Mouse (Mus musculus) kidney, embryonic 15.5 days (tissue): Measurements from ENCODE around the gene Efhd1. TPM values are rescaled to one million over a fixed set of nuclear protein-coding genes. Genes with fewer than 3 reads are reported as not detected.

ENCODE experiments used
- ATAC-seq: fragments of 200-750 bp; cut with Nextera tagmentation; replicated peaks from 2 replicates; pipeline ENCODE4 v1.8.0; 2017; ENCODE audit warnings: moderate TSS enrichment; ENCODE audit not compliant: low FRiP score
- H3K27ac ChIP-seq: fragments of 300-500 bp; sonication (generic); 2 replicates; pipeline ENCODE4 v1.5.1; 2015; ENCODE audit warnings: mild to moderate bottlenecking, inconsistent platforms
- H3K27me3 ChIP-seq: fragments of 300-500 bp; sonication (generic); 2 replicates; pipeline ENCODE4 v1.6.1; 2015; ENCODE audit warnings: inconsistent platforms
- H3K36me3 ChIP-seq: fragments of 300-500 bp; sonication (generic); 2 replicates; pipeline ENCODE4 v1.6.1; 2015; ENCODE audit warnings: inconsistent platforms
- H3K4me1 ChIP-seq: fragments of 300-500 bp; sonication (generic); 2 replicates; pipeline ENCODE4 v1.6.1; 2015; ENCODE audit warnings: inconsistent platforms
- H3K4me2 ChIP-seq: fragments of 300-500 bp; sonication (generic); 2 replicates; pipeline ENCODE4 v1.6.1; 2015; ENCODE audit warnings: moderate library complexity, mild to moderate bottlenecking, inconsistent platforms
- H3K4me3 ChIP-seq: fragments of 300-500 bp; sonication (generic); replicated peaks from 2 replicates; pipeline ENCODE4 v1.5.1; 2015; ENCODE audit warnings: mild to moderate bottlenecking, inconsistent platforms
- H3K9ac ChIP-seq: fragments of 300-500 bp; sonication (generic); 2 replicates; pipeline ENCODE4 v1.6.1; 2015; ENCODE audit warnings: mild to moderate bottlenecking, inconsistent platforms
- H3K9me3 ChIP-seq: fragments of 300-500 bp; sonication (generic); replicated peaks from 2 replicates; pipeline ENCODE4 v1.6.1; 2016; ENCODE audit warnings: inconsistent platforms
- whole genome bisulfite sequencing: fragments of 180-500 bp; shearing (Covaris S2); methylation state at CpG from one replicate; pipeline ENCODE4 v1.1.7; 2015; ENCODE audit warnings: mixed read lengths; 5-methylcytosine and 5-hydroxymethylcytosine counted together
- polyA plus RNA-seq: library from polyadenylated mRNA; unstranded; fragments of >200 nt; fragmentation: Nextera tagmentation; extraction: Ambion mirVana; gene quantifications from 2 replicates; pipeline ENCODE4 v1.2.1, GENCODE M21; 2015

The Efhd1 gene
- polyA plus RNA-seq, 1 experiment from 2014 or later, result 5.8 TPM

DNA sequence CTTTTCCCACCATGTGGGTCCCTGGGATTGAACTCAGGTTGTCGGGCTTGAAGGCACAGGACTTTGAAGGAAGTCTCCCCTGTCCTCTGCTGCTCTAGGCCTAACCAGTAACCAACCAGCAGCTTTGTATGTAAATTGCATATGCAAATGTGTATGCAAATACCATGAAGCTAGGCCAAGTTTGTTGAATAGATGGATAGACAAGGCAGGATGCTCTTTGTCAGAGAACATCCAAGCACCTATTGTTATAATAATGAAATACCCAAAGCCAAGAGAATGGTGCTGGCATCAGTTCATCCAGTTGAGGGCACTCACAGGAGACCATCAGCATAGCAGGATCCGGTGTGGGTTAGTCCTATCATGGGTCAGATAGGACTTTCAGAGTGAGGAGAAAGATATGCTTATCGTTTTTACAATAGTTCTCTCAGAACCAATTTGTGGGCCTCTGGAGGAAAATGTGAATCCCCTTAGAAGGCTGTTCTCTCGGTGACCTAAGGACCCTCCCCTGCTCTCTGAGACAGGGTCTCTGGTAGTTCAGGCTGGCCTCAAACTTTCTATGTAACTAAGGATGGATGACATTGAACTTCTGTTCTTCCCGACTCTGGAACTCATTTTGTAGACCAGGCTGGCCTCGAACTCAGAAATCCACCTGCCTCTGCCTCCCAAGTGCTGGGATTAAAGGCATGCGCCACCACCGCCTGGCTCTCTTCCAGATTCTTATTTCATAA is 49.8 kb downstream of the Efhd1 start:
- WGBS, result 91% methylated on average over 8 of the region's 8 CpGs
- no peaks in the 10 kb centered on the region; the same call in 1 of the 2 replicates for H3K9me3 ChIP-seq
- H3K36me3 ChIP-seq, result no peaks in the 10 kb centered on the region
- no peak for ATAC-seq
- no peaks in the 10 kb centered on the region for H3K27me3 ChIP-seq
- no peak overlapping the region for H3K9ac ChIP-seq
- H3K4me2 ChIP-seq, result no peak overlapping the region
- H3K4me1 ChIP-seq, result peaks cover 6% of the 10 kb centered on the region; the same call in 1 of the 2 replicates
- no peak overlapping the region for H3K4me3 ChIP-seq
- no peak overlapping the region for H3K27ac ChIP-seq

DNA sequence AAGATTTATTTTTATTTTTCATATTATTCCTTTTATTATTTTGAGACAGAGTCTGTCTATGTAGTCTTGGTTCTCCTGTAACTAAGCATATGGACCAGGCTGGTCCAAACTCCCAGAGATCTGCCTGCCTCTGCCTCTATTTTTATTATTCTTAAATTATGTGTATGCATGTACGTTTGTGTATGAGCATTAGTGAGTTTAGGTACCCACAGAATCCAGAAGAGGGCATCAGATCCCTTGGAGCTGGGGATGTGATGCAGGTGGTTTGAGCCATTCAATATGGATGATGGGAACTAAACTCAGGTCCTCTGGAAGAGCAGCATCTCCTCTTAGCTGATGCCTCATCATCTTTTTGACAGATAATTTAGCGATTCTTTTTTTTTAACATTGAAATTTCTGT is 51.3 kb downstream of the Efhd1 start:
- ATAC-seq, result no peak
- H3K4me2 ChIP-seq, result no peak overlapping the region

GRCm38 (mm10) chr1:87315894-87316293 is 51.7 kb downstream of the Efhd1 start:
- Histone ChIP-seq H3K4me2 (no peak overlapping the region), H3K36me3 (no peaks in the 10 kb centered on the region), H3K9me3 (peaks cover 13% of the 10 kb centered on the region), H3K27me3 (no peaks in the 10 kb centered on the region), H3K4me1 (peaks cover 6% of the 10 kb centered on the region; the same call in 1 of the 2 replicates), H3K9ac (no peak overlapping the region), H3K4me3 (no peak overlapping the region), H3K27ac (no peak overlapping the region)
- ATAC-seq, result no peak
- 76% methylated on average over 2 of the region's 2 CpGs for WGBS

More for the DNA sequence above, 51.3 kb downstream of the Efhd1 start:
- Histone ChIP-seq H3K4me1 (peaks cover 6% of the 10 kb centered on the region; the same call in 1 of the 2 replicates), H3K4me3 (no peak overlapping the region), H3K27me3 (no peaks in the 10 kb centered on the region), H3K36me3 (no peaks in the 10 kb centered on the region), H3K9ac (no peak overlapping the region), H3K9me3 (peaks cover 10% of the 10 kb centered on the region), H3K27ac (no peak overlapping the region)
- 90% methylated on average over 2 of the region's 2 CpGs for WGBS

DNA sequence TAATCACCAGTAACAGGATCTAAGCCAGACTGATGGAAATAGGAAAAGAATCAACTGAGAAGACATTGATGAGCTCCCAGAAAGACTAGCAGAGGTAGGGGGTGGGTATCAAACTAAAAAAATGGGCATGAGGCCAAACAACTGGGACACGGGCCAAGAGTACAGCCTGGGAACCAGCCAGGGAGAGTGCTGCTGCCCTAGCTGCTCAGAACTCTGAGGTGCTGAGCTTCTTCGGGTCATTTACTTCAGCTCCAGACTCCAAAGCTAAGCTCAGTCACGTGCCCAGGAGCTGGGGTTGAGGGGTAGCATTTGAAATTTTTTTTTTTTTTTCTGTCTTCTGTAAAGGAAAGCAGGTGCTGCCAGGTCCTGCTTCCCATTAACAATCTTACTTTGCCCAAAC is 52.5 kb downstream of the Efhd1 start:
- 44% methylated on average over 3 of the region's 3 CpGs for WGBS
- peak; percentile 84 for ATAC-seq
- Histone ChIP-seq H3K27ac (peak overlapping the region; percentile 77), H3K9me3 (peaks cover 19% of the 10 kb centered on the region), H3K9ac (no peak overlapping the region), H3K4me2 (no peak overlapping the region), H3K4me3 (no peak overlapping the region), H3K36me3 (no peaks in the 10 kb centered on the region), H3K4me1 (peaks cover 6% of the 10 kb centered on the region; the same call in 1 of the 2 replicates), H3K27me3 (no peaks in the 10 kb centered on the region)

DNA sequence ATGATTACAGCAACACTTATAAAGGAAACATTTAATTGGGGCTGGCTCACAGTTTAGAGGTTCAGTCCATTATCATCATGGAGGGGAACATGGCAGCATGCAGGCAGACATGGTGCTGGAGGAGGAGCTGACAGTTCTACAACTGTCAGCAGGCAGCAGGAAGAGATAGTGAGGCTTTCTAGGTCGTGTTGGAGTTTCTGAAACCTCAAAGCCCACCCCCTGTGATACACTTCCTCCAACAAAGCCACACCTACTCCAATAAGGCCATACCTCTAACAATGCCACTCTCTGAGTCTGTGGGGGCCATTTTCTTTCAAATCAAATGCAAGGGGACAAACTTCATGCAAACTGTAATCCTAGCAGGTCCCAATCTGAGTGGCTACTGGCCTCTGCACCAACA is 56.9 kb downstream of the Efhd1 start:
- WGBS, result 7% methylated on average over 1 of the region's 1 CpGs
- no peaks in the 10 kb centered on the region for H3K27me3 ChIP-seq

GRCm38 (mm10) chr1:87322778-87323177 is 58.6 kb downstream of the Efhd1 start:
- WGBS, result 95% methylated on average over 3 of the region's 3 CpGs
- peaks cover 19% of the 10 kb centered on the region for H3K9me3 ChIP-seq
- H3K4me2 ChIP-seq, result no peak overlapping the region
- H3K27me3 ChIP-seq, result no peaks in the 10 kb centered on the region
- H3K36me3 ChIP-seq, result no peaks in the 10 kb centered on the region
- H3K4me3 ChIP-seq, result no peak overlapping the region
- H3K4me1 ChIP-seq, result 0 out of 2 replicates have a peak, but pooled peaks cover 3% of the 10 kb centered on the region
- H3K27ac ChIP-seq, result no peak overlapping the region
- ATAC-seq, result no peak
- no peak overlapping the region for H3K9ac ChIP-seq

More for the DNA sequence above, 56.9 kb downstream of the Efhd1 start:
- no peak for ATAC-seq
- H3K36me3 ChIP-seq, result no peaks in the 10 kb centered on the region
- H3K9me3 ChIP-seq, result peaks cover 19% of the 10 kb centered on the region
- H3K4me1 ChIP-seq, result peaks cover 6% of the 10 kb centered on the region; the same call in 1 of the 2 replicates
- H3K9ac ChIP-seq, result no peak overlapping the region
- H3K27ac ChIP-seq, result no peak overlapping the region
- no peak overlapping the region for H3K4me3 ChIP-seq
- H3K4me2 ChIP-seq, result no peak overlapping the region

DNA sequence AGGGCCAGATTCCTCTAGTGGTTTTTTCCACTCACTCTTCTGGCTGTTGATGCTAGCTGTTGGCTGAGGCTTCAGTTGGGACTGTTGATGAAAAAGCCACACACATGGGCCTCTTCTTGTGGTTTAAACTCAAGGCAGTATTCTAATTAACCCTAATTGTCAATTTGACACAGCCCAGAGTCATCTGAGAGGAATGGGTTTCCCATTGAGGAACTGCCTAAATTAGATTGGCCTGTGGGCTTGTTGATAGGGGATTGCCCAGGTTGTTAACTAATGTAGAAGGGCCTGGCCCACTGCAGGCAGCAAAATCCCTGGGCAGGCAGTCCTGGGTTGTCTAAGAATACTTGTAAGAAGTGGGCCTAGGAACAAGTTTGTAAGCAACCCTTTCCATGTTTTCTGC is 60.5 kb downstream of the Efhd1 start:
- Histone ChIP-seq H3K4me3 (no peak overlapping the region), H3K9me3 (peaks cover 13% of the 10 kb centered on the region), H3K27ac (no peak overlapping the region), H3K4me2 (no peak overlapping the region), H3K27me3 (no peaks in the 10 kb centered on the region), H3K4me1 (peaks cover 13% of the 10 kb centered on the region; the same call in 1 of the 2 replicates), H3K9ac (no peak overlapping the region), H3K36me3 (peaks cover under 1% of the 10 kb centered on the region; the same call in 1 of the 2 replicates)
- no peak for ATAC-seq

DNA sequence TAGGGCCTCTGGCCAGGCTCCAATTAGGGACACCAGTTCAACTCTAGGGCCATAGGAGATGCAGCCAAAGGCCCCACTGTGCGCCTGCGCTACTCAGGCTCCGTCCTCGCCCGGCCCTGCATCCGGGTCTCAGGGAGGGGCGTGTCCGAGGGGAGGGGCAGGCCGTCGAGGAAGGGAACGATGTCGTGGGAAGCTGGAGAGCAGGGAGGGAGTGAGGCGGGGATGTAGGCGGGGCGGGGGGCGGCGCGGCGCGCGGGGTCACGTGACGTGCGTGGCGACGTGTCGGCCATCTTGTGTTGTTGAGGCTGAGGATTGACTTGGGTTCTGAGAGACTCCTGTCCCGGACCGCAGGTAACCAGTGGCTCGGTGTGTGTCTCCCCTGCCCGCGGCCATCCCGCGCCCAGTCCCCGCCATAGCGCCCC is 62.6 kb downstream of the Efhd1 start, which contains the start of gene Gigyf2:
Gene Gigyf2, plus strand, starts transcription at position 257 of the 422 bp plus-strand sequence.
- no peaks in the 10 kb centered on the region for H3K27me3 ChIP-seq
- peak within 1 kb of the TSS; percentile 89 for H3K4me3 ChIP-seq
- peak within 1 kb of the TSS; percentile 97 for H3K9ac ChIP-seq
- H3K4me1 ChIP-seq, result peaks cover 13% of the 10 kb centered on the region; the same call in 1 of the 2 replicates
- under 1% methylated on average over 30 of the region's 36 CpGs for WGBS
- H3K4me2 ChIP-seq, result peak within 1 kb of the TSS; percentile 73
- H3K9me3 ChIP-seq, result no peaks in the 10 kb centered on the region
- H3K27ac ChIP-seq, result peak within 1 kb of the TSS; percentile 96
- peaks cover 7% of the 10 kb centered on the region; the same call in 1 of the 2 replicates for H3K36me3 ChIP-seq
- ATAC-seq, result peak; percentile 98

DNA sequence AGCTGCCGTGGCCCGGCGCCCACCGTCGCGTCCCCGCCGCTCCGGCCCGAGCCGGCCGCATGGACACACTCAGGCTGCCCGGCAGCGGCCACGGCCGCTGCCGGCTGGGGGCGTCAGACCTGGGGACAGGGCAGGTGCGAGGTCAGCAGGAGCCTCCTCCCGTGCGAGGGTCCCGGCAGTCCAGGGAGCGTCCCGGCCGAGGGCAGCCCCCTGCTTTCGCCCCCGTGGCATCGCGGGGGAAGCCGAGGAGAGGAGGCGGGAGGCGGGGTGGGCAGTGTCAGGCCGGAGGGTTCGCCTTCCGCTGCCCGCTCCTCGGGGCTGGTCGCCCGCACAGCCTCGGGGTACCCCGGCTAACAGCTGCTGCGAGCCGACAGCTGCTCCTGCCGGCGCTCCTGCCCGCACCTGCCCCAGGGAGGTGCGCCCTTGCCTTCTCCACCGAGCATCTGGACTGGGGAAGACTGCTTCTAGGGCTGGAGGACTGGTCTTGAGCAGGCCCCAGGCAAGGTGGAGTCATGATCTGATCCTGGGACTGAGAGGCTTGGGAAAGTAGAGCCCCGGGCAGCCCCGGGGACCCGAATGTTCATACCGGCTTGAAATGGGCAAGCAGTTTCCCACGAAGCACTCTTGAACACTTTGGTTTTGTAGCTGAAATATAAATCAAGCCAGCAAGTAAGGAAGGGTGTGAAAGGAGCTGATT is 63.1 kb downstream of the Efhd1 start:
- Histone ChIP-seq H3K27ac (peak overlapping the region; percentile 96), H3K4me3 (peak overlapping the region; percentile 89), H3K36me3 (peaks cover 10% of the 10 kb centered on the region), H3K4me2 (peak overlapping the region; percentile 73), H3K27me3 (no peaks in the 10 kb centered on the region), H3K9ac (peak overlapping the region; percentile 97), H3K9me3 (no peaks in the 10 kb centered on the region), H3K4me1 (peaks cover 13% of the 10 kb centered on the region; the same call in 1 of the 2 replicates)
- under 1% methylated on average over 31 of the region's 53 CpGs for WGBS
- peak; percentile 89 for ATAC-seq

DNA sequence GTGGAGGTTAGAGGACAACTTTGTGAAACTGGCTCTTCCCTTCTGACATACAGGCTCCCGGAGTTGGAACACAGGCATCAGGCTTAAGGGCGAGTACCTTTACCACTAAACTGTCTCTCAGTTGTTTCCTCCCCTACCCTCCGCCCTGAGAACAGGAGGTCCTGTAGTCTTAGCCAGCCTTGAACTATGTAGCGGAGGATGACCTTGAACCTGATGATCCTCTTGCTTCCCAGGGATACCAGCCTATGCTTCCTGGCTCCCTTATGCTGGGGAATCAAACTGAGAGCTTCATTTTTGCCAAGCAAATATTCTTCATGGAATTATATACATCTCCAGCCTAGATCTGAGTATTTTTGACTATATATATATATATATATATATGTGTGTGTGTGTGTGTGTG is 67.6 kb downstream of the Efhd1 start:
- peaks cover 41% of the 10 kb centered on the region for H3K36me3 ChIP-seq
- no peak for ATAC-seq
- WGBS, result 93% methylated on average over 4 of the region's 4 CpGs
- H3K4me2 ChIP-seq, result no peak overlapping the region
- no peak overlapping the region for H3K4me3 ChIP-seq
- no peak overlapping the region for H3K27ac ChIP-seq
- no peaks in the 10 kb centered on the region for H3K27me3 ChIP-seq
- no peaks in the 10 kb centered on the region for H3K9me3 ChIP-seq
- H3K9ac ChIP-seq, result no peak overlapping the region
- peaks cover 10% of the 10 kb centered on the region; the same call in 1 of the 2 replicates for H3K4me1 ChIP-seq

DNA sequence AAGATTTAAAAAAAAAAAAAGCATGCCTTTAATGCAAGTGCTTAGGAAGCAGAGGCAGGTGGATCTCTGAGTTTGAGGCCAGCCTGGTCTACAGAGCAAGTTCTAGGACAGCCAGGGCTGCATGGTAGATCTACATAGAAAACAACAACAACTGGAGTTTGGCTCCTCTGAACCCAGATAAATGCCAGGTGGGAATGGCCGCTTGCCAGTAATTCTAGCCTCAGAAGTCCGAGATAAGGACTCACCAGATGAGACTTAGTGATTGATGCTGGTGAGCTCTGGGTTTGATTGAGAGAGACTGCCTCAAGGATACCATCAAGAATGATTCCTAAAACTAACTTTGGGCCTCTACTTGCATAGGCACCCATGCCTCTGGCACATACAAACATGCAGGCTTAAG is 86.4 kb downstream of the Efhd1 start:
- H3K36me3 ChIP-seq, result peaks cover 24% of the 10 kb centered on the region
- no peak overlapping the region for H3K27ac ChIP-seq
- no peak for ATAC-seq
- H3K4me1 ChIP-seq, result no peaks in the 10 kb centered on the region
- no peak overlapping the region for H3K4me2 ChIP-seq
- no peaks in the 10 kb centered on the region for H3K27me3 ChIP-seq
- 86% methylated on average over 2 of the region's 2 CpGs for WGBS
- H3K9ac ChIP-seq, result no peak overlapping the region
- no peaks in the 10 kb centered on the region for H3K9me3 ChIP-seq
- no peak overlapping the region for H3K4me3 ChIP-seq

GRCm38 (mm10) chr1:87360276-87360675 is 96.1 kb downstream of the Efhd1 start:
- no peak overlapping the region for H3K9ac ChIP-seq
- H3K36me3 ChIP-seq, result peaks cover 21% of the 10 kb centered on the region
- no peak overlapping the region for H3K27ac ChIP-seq
- no peaks in the 10 kb centered on the region for H3K4me1 ChIP-seq
- no peak overlapping the region for H3K4me2 ChIP-seq
- no peak overlapping the region for H3K4me3 ChIP-seq
- no peak for ATAC-seq
- no peaks in the 10 kb centered on the region for H3K9me3 ChIP-seq
- 68% methylated on average over 1 of the region's 1 CpGs for WGBS
- H3K27me3 ChIP-seq, result no peaks in the 10 kb centered on the region
